Mouse (Mus musculus) myocyte (in vitro differentiated cells): ENCODE measurements around the gene Ptcd1. TPM values are rescaled to one million over a fixed set of nuclear protein-coding genes. Genes with fewer than 3 reads are reported as not detected.
A peak's percentile ranks its signal among the peaks of the same experiment; 100 is the strongest.

ENCODE experiments used
- H3K27me3 ChIP-seq: one replicate; pipeline ENCODE4 v1.6.1; 2011; ENCODE audit not compliant: control insufficient read depth, insufficient read depth, insufficient read length
- H3K36me3 ChIP-seq: one replicate; pipeline ENCODE4 v1.6.1; 2011; ENCODE audit not compliant: control insufficient read depth, insufficient read depth
- H3K4me2 ChIP-seq: one replicate; pipeline ENCODE4 v1.6.1; 2011; ENCODE audit warnings: low read depth, control low read depth
- H3K4me3 ChIP-seq: one replicate; pipeline ENCODE4 v1.5.1; 2011; ENCODE audit warnings: mild to moderate bottlenecking, control low read depth, moderate library complexity
- H3K79me2 ChIP-seq: one replicate; pipeline ENCODE4 v1.6.1; 2011; ENCODE audit not compliant: control insufficient read depth, insufficient read depth
- H3ac ChIP-seq: one replicate; pipeline ENCODE4 v1.6.1; 2011; ENCODE audit not compliant: control insufficient read depth, insufficient read length
- CEBPB ChIP-seq: IDR thresholded peaks from 2 replicates; pipeline ENCODE4 v1.6.1; 2011; ENCODE audit warnings: mild to moderate bottlenecking, moderate library complexity; ENCODE audit not compliant: poor library complexity, insufficient read depth, severe bottlenecking
- E2F4 ChIP-seq: IDR thresholded peaks from one replicate; pipeline ENCODE4 v1.6.1; 2011; ENCODE audit warnings: mild to moderate bottlenecking, control low read depth, moderate library complexity; ENCODE audit not compliant: insufficient read depth
- MAX ChIP-seq: IDR thresholded peaks from one replicate; pipeline ENCODE4 v1.6.1; 2011; ENCODE audit warnings: low read depth, mild to moderate bottlenecking, control low read depth
- MYOD1 ChIP-seq, 3 experiments: IDR thresholded peaks; one replicate each; pipeline ENCODE4 v1.6.1; 2011; ENCODE audit warnings: control low read depth in 2 of 3, low read depth in 2 of 3, mild to moderate bottlenecking in 2 of 3, moderate library complexity in 1 of 3; ENCODE audit not compliant: insufficient read length in 2 of 3, control insufficient read depth in 1 of 3
- MYOG ChIP-seq, 3 experiments: IDR thresholded peaks; one replicate each; pipeline ENCODE4 v1.6.1; 2011; ENCODE audit warnings: control low read depth in 2 of 3, low read depth in 2 of 3, mild to moderate bottlenecking in 2 of 3; ENCODE audit not compliant: insufficient read length in 2 of 3, control insufficient read depth in 1 of 3, insufficient read depth in 1 of 3
- POLR2A ChIP-seq: IDR thresholded peaks from one replicate; pipeline ENCODE4 v1.6.1; 2011; ENCODE audit warnings: low read depth, mild to moderate bottlenecking, control low read depth, moderate library complexity; ENCODE audit not compliant: insufficient read length
- POLR2AphosphoS2 ChIP-seq: IDR thresholded peaks from one replicate; pipeline ENCODE4 v1.6.1; 2011; ENCODE audit warnings: low read depth, control low read depth; ENCODE audit not compliant: insufficient read length
- REST ChIP-seq: IDR thresholded peaks from one replicate; pipeline ENCODE4 v1.6.1; 2011; ENCODE audit warnings: mild to moderate bottlenecking, control low read depth, moderate library complexity; ENCODE audit not compliant: insufficient read depth, insufficient read length
- SRF ChIP-seq: IDR thresholded peaks from one replicate; pipeline ENCODE4 v1.6.1; 2011; ENCODE audit warnings: low read depth; ENCODE audit not compliant: control insufficient read depth, insufficient read length
- TCF12 ChIP-seq: IDR thresholded peaks from one replicate; pipeline ENCODE4 v1.6.1; 2011; ENCODE audit warnings: mild to moderate bottlenecking, control low read depth; ENCODE audit not compliant: poor library complexity, insufficient read depth, severe bottlenecking
- TCF3 ChIP-seq: IDR thresholded peaks from one replicate; pipeline ENCODE4 v1.6.1; 2011; ENCODE audit warnings: low read depth, control low read depth; ENCODE audit not compliant: insufficient read length
- USF1 ChIP-seq: IDR thresholded peaks from one replicate; pipeline ENCODE4 v1.6.1; 2011; ENCODE audit warnings: low read depth, mild to moderate bottlenecking, control low read depth, moderate library complexity
- polyA plus RNA-seq: library from polyadenylated mRNA; unstranded; fragments of >200 nt; fragmentation: generic; extraction: Trizol; gene quantifications from one replicate; pipeline ENCODE4 v1.2.1, GENCODE M21; 2012; ENCODE audit warnings: missing spikeins

Gene Ptcd1
- 16.6 TPM for polyA plus RNA-seq

DNA sequence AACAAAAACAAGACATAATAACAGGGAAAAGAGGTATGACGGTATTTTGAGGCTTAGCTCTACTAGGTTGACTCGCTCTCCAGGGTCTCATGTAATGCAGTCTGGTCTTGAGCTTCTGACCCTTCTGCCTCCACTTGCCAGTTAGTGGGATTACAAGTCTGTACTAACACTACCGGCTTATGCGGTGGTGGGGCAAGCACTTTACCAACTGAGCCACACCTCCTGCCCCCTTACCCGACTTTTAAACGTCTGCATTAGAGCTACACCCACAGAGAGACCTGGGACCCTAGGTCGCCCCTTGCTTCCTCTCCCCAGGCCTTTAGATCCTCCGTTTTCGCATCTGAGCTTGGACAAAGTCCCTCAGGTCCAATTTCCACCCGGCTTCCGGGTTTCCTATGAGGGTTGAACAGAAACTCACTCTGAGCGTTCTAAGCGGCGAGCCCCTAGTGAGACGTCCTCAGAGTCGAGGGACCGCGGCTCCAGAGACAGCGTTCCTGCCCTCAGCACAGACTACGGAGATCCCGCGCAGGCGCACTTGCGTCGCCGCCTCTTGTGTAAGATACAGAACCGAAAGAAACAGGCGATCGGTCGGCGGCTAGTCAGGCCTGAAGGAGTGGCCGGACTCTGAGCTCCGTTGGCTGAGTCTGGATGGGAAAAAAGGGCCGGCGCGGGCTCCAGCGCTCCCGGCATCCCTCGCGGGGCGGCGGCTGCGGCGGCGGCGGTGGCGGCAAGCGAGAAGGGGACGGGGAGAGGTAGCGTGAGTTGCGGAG, at the start of gene Ptcd1, which contains the start of gene Cpsf4:
Ptcd1 (minus strand) TSS at position 573 of the 770 bp plus-strand sequence.
Cpsf4 (plus strand) TSS at position 678 of the 770 bp plus-strand sequence.
- peak; percentile 87 for TF ChIP-seq POLR2AphosphoS2
- no peak for TF ChIP-seq MYOD1 (IDR thresholded peaks at IDR 0.05; ENCODE audit: control insufficient read depth in 1 of 3, insufficient read length in 2 of 3, low read depth in 2 of 3)
- peak; percentile 93 for TF ChIP-seq POLR2A
- TF ChIP-seq USF1: no peak
- no peak for TF ChIP-seq REST
- TF ChIP-seq TCF3: no peak
- peak; percentile 84 for TF ChIP-seq SRF
- TF ChIP-seq MAX: no peak
- TF ChIP-seq TCF12: no peak
- no peak for TF ChIP-seq MYOG (IDR thresholded peaks at IDR 0.05; ENCODE audit: control insufficient read depth in 1 of 3, insufficient read depth in 1 of 3, insufficient read length in 2 of 3, low read depth in 2 of 3)
- peak; percentile 46 for TF ChIP-seq E2F4
- TF ChIP-seq CEBPB: 0 out of 2 replicates have a peak, but pooled peaks have one; percentile 44
- Histone ChIP-seq H3K79me2 (peaks cover 46% of the 10 kb centered on the region), H3K4me2 (peak within 1 kb of the TSS; percentile 96), H3K36me3 (peaks cover 7% of the 10 kb centered on the region), H3K27me3 (no peaks in the 10 kb centered on the region), H3ac (peak within 1 kb of the TSS; percentile 44), H3K4me3 (peak within 1 kb of the TSS; percentile 87)

DNA sequence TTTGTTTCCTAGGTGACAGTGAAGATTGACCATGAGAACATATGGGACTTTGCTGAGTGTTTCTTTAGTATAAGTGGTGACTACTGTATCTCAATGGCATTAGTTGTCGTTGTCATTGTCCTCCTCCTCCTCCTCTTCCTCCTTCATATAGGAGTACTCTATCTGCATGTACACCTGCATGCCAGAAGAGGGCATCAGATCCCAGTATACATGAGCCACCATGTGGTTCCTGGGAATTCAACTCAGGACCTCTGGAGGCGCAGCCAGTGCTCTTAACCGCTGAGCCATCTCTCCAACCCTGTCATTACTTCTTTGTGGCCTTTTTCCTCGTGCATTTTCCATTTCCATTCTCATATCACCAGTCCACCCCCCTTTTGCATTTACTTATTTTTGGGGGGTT, 47.8 kb upstream of the Ptcd1 start:
- Histone ChIP-seq H3K79me2 (no peaks in the 10 kb centered on the region), H3ac (no peak overlapping the region), H3K27me3 (no peaks in the 10 kb centered on the region), H3K4me3 (no peak overlapping the region), H3K36me3 (peaks cover 7% of the 10 kb centered on the region), H3K4me2 (no peak overlapping the region)
- TF ChIP-seq POLR2AphosphoS2 (no peak), CEBPB (no peak), MYOD1 (IDR thresholded peaks at IDR 0.05; ENCODE audit: control insufficient read depth in 1 of 3, insufficient read length in 2 of 3, low read depth in 2 of 3) (no peak), SRF (no peak), REST (no peak), TCF3 (no peak), MYOG (IDR thresholded peaks at IDR 0.05; ENCODE audit: control insufficient read depth in 1 of 3, insufficient read depth in 1 of 3, insufficient read length in 2 of 3, low read depth in 2 of 3) (no peak), TCF12 (no peak)

DNA sequence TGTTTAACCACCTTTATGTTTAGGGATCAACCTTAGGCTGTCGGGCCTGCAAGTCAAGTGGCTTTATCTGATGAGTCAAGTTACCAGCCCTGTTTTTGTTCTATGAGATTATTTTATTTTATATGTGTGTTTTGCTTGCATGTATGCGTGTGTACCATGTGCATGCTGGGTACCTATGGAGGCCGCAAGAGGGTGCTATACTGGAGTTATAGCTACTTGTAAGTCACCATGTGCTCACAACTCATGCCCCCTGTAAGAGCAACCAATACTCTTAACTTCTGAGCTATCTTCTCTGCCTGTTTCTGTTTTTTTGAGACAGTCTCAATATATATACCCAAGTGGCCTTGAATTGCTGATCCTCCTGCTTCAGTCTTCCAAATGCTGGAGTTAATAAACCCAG, 46.6 kb upstream of the Ptcd1 start:
- Histone ChIP-seq H3K36me3 (peaks cover 7% of the 10 kb centered on the region), H3ac (no peak overlapping the region)

GRCm38 (mm10) chr5:145212216-145212615, 45.3 kb upstream of the Ptcd1 start:
- peaks cover 7% of the 10 kb centered on the region for H3K36me3 ChIP-seq
- TF ChIP-seq MYOD1 (IDR thresholded peaks at IDR 0.05; ENCODE audit: control insufficient read depth in 1 of 3, insufficient read length in 2 of 3, low read depth in 2 of 3) (no peak), POLR2AphosphoS2 (no peak), SRF (no peak), REST (no peak), POLR2A (no peak), TCF12 (no peak), CEBPB (no peak), MYOG (IDR thresholded peaks at IDR 0.05; ENCODE audit: control insufficient read depth in 1 of 3, insufficient read depth in 1 of 3, insufficient read length in 2 of 3, low read depth in 2 of 3) (no peak), USF1 (no peak), TCF3 (no peak), E2F4 (no peak), MAX (no peak)
- no peak overlapping the region for H3ac ChIP-seq
- H3K4me2 ChIP-seq: no peak overlapping the region
- H3K4me3 ChIP-seq: no peak overlapping the region
- no peaks in the 10 kb centered on the region for H3K79me2 ChIP-seq
- H3K27me3 ChIP-seq: no peaks in the 10 kb centered on the region

More for the DNA sequence above, 46.6 kb upstream of the Ptcd1 start:
- TF ChIP-seq REST: no peak
- no peak for TF ChIP-seq SRF
- TF ChIP-seq E2F4: no peak
- TF ChIP-seq TCF12: no peak
- TF ChIP-seq TCF3: no peak
- no peak for TF ChIP-seq MYOG (IDR thresholded peaks at IDR 0.05; ENCODE audit: control insufficient read depth in 1 of 3, insufficient read depth in 1 of 3, insufficient read length in 2 of 3, low read depth in 2 of 3)
- TF ChIP-seq MAX: no peak
- TF ChIP-seq POLR2AphosphoS2: no peak
- TF ChIP-seq MYOD1 (IDR thresholded peaks at IDR 0.05; ENCODE audit: control insufficient read depth in 1 of 3, insufficient read length in 2 of 3, low read depth in 2 of 3): no peak
- no peak for TF ChIP-seq CEBPB
- TF ChIP-seq POLR2A: no peak
- TF ChIP-seq USF1: no peak
- Histone ChIP-seq H3K4me2 (no peak overlapping the region), H3K79me2 (no peaks in the 10 kb centered on the region), H3K27me3 (no peaks in the 10 kb centered on the region), H3K4me3 (no peak overlapping the region)
